Mouse (Mus musculus) urinary bladder, adult 18-20 months (tissue): Measurements from ENCODE around the gene Klhl2.

Experiments
- DNase-seq, 2 experiments: peaks; one replicate each; pipeline ENCODE4 v3.0.0; 2022; ENCODE audit warnings: low spot score in 2 of 2, mixed read lengths in 2 of 2

The Klhl2 gene

GRCm38 (mm10) chr8:64692651-64693201 lies 157.1 kb downstream of the Klhl2 start, which contains the start of gene Cpe:
Gene Cpe (minus strand): TSS chr8:64693054.
- DNase-seq, result peak; percentile 67 to 79

- no peak for DNase-seq
Observed at GRCm38 (mm10) chr8:64691591-64692401, 158.0 kb downstream of the Klhl2 start.

- DNase-seq, result no peak
Observed at GRCm38 (mm10) chr8:64690845-64691244, 159.0 kb downstream of the Klhl2 start.

- no peak for DNase-seq
Observed at GRCm38 (mm10) chr8:64690306-64690705, 159.5 kb downstream of the Klhl2 start.
